Mouse (Mus musculus): ENCODE data around the gene Dcst1.

Dcst1 gene

DNA sequence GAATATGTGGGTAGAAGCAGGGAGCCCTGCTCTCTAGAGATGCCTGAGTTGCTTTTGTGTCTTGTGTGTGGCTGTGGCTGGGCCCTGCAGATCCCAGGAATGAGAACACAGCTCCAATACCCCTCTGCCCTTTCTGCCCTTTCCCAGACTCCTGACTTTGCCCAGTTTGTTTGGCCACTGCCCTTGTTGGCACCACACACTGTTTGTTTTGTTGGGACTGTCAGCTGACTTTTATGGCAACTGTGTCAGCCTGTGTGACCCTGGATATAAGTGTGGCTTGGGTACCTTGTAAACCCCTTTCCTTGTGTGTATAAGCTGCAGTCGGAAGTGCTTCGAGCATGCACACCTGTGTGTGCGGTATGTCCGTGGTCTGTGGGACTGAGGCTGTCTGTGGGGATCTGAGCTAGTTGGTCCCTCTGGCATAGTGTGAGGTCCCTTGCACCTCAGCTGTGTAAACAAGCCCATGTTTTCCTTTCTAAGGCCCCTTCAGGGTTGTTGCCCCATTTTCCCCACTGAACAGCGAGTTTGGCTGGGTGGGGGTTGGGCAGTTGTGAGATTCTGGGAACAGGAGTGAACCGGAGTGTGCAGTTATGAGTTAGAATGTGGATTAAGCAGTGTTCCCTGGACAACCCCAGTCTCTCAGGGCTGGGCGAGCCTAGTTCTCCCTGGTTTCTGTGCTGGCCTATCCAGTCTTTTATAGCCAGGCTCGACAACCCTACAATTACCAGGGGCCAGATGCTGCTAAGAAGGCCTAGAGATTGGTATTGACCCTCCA is 59.3 kb downstream of the Dcst1 start:
- DNase-seq = no peak

DNA sequence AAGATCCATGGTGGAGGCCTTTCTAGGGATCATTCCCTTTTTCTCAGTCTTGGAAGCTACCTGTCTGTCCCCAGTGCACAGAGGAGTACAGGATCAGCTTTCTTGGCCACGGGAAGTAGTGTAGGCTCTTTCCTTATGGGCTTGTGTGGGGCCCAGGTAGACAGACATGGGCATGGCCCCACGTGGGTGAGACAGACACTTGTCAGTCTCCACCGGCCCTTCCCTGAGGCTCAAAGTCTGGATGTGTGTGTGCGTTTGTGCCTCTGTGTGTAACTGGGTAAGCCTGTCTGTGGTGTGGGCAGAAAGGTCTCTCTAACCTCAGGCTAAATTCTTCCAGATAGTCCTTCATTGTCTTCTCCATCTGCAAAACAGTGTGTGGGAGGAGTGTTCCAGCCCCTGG is 59.9 kb downstream of the Dcst1 start:
- DNase-seq = no peak

DNA sequence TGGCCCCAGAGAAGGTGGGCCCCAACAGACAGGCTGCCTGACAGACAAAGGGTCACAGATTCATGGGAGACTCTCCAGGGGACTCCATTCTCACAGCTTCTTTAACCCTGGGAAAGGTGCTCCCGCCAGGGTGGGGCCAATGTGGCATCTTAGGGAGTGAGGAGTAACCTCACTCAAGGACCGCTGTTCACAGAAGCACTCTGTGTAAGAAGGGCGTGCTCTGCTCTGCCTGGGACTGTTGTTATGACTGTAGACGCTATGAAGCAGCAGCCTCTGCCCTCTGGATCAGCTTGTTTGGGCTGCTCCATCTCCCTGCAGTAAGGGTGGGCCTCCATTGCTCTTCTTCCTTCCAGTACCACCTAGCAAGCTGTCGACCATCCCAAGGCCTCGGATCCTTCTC is 60.6 kb downstream of the Dcst1 start:
- no peak for DNase-seq

DNA sequence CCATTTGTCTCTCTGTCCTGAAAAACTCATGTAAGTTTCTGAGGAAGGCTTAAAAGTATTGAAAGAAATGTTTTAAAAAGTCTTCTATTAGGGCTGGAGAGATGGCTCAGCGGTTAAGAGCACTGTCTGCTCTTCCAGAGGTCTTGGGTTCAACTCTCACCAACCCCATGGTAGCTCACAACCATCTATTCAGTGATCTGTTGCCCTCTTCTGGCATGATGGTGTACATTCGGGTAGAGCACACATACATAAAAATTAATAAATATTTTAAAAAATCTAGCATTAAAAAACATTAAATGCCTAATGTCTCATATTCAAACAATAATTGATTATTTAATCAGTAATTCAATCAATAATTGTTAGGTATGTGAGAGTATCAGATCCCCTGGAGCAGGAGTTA is 64.5 kb downstream of the Dcst1 start:
- DNase-seq = no peak
